Mouse (Mus musculus): ENCODE results near the gene Tgm2. TPM values are rescaled to one million over a fixed set of nuclear protein-coding genes. Genes with fewer than 3 reads are reported as not detected.

Gene Tgm2
- total RNA-seq, 2 experiments from 2014 or later = 41.0 to 53.1 TPM

GRCm38 (mm10) chr2:158078971-158079370, 67.3 kb downstream of the Tgm2 start:
- intact Hi-C loops (cut with DNase I) = no loop called here

GRCm38 (mm10) chr2:158077981-158078380, 68.3 kb downstream of the Tgm2 start:
- intact Hi-C loops (cut with DNase I) = no loop called here
- no peak for DNase-seq

More at GRCm38 (mm10) chr2:158078971-158079370, 67.3 kb downstream of the Tgm2 start:
- DNase-seq = no peak

- intact Hi-C loops (cut with DNase I) = no loop called here
- no peak for DNase-seq
Measured at GRCm38 (mm10) chr2:158076690-158077089, 69.5 kb downstream of the Tgm2 start.

- no peak for DNase-seq
- intact Hi-C loops (cut with DNase I) = no loop called here
Measured at GRCm38 (mm10) chr2:158074835-158075234, 71.4 kb downstream of the Tgm2 start.

- intact Hi-C loops (cut with DNase I) = no loop called here
Measured at GRCm38 (mm10) chr2:158071633-158071995, 74.6 kb downstream of the Tgm2 start.

GRCm38 (mm10) chr2:158070885-158071632, 75.2 kb downstream of the Tgm2 start:
- intact Hi-C loops (cut with DNase I) = no loop called here
- no peak for DNase-seq

More at GRCm38 (mm10) chr2:158071633-158071995, 74.6 kb downstream of the Tgm2 start:
- no peak for DNase-seq

GRCm38 (mm10) chr2:158068444-158068971, 77.7 kb downstream of the Tgm2 start:
- intact Hi-C loops (cut with DNase I) = no loop called here
- DNase-seq = no peak

- intact Hi-C loops (cut with DNase I) = no loop called here
- no peak for DNase-seq
Measured at GRCm38 (mm10) chr2:158067260-158067824, 78.9 kb downstream of the Tgm2 start.

- intact Hi-C loops (cut with DNase I) = no loop called here
Measured at GRCm38 (mm10) chr2:158066456-158066855, 79.8 kb downstream of the Tgm2 start.

More at GRCm38 (mm10) chr2:158066456-158066855, 79.8 kb downstream of the Tgm2 start:
- DNase-seq = no peak

Other genes starting within 250 kb of the Tgm2 start
- gene Vstm2l, start 231.8 kb downstream of the Tgm2 start, total RNA-seq (2021) = not detected
- gene Tti1, start 118.0 kb downstream of the Tgm2 start, total RNA-seq (2021) = 10 to 100 TPM; 14.5 to 18.3 TPM
- 10 to 100 TPM; 20.8 to 23.9 TPM for gene Rprd1b, start 117.9 kb downstream of the Tgm2 start, total RNA-seq (2021)
- 1 to 10 TPM; 2.2 TPM for gene D630003M21Rik, start 82.8 kb upstream of the Tgm2 start, total RNA-seq (2021)
- not detected for gene Bpi, start 111.7 kb upstream of the Tgm2 start, total RNA-seq (2021)
- gene Lbp, start 160.1 kb upstream of the Tgm2 start, total RNA-seq (2021) = 1 to 10 TPM; 4.9 to 8.2 TPM
- under 1 TPM in 1 of 2 experiments, not detected in 1; 0.05 TPM for gene Snhg11, start 229.2 kb upstream of the Tgm2 start, total RNA-seq (2021)